9 mouse cellular contexts compared by ENCODE assay signal in the genomic region with DNA sequence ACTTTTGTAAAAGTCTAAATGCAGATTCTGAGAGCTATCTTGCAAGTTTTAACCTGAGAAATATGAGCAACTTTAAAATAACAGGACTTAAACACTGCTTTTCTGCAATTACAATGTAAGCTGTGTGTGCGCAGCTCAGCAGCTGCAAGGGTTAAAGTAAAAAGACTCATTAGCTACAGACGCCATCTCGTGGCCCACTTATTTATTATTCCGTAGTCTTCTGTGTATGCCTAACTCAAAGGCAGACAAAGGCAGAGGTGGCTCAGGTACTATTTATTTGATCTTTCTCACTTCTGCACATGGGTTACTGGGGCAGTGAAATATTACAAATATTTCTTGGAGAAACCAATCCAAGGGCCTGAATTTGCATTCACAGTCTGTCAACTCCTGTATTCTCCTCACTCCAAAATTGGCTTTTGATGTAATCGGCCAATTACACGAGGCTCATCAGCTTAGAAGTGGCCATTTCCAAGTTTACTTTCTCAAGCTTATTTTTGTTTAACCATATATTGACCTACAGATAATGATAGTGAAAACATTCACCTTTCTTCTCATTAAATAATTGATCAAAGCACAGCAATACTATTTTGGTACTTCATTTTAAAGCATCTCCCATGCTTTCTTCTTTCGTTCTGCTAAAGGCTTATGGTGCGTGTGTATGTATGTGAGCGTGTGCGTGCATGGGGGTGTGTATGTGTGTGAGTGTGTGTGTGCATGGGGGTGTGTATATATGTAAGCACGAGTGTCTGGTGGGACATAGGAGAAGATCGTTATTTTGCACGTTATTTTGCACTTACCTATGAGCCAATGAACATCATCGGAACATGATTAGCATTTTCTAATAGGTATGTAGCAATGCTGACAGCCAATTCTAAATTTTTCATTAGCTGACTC.
DNase-seq lines count a peak whose midpoint lies in the region; ATAC-seq and TF ChIP-seq lines count a peak whose summit lies in the region.
"Had no signal": no experiment of that assay in that cellular context is flagged by ENCODE, and none has a peak within 500 bp of the region (broad histone marks: within the 10 kb centered on the region; RNA-seq: fewer than 3 reads in every experiment).

No protein-coding gene starts in this region.

- TF ChIP-seq CTCF in heart, adult 2 months (IDR thresholded peaks at IDR 0.05), result peak; percentile 59
- peak; percentile 64 for TF ChIP-seq CTCF in intestine, postnatal 0 days (IDR thresholded peaks at IDR 0.05; ENCODE audit: low read depth)

- H3K27me3 ChIP-seq in heart, adult 2 months (ENCODE audit: control insufficient read depth, insufficient read depth, low read length), result no peaks in the 10 kb centered on the region
- no peaks in the 10 kb centered on the region for H3K27me3 ChIP-seq in embryonic facial prominence, embryonic 10.5 days (replicated peaks; ENCODE audit: low read depth, poor library complexity, severe bottlenecking)
- no peaks in the 10 kb centered on the region for H3K27me3 ChIP-seq in intestine, postnatal 0 days (replicated peaks; ENCODE audit: control insufficient read depth, insufficient read depth, low read length)
- H3K27me3 ChIP-seq in limb, embryonic 10.5 days (ENCODE audit: low read depth, poor library complexity, severe bottlenecking), result no peaks in the 10 kb centered on the region
- H3K27me3 ChIP-seq: liver, embryonic 15.5 days had no signal

- ATAC-seq in intestine, postnatal 0 days, result no peak

- DNase-seq in heart, adult 2 months, result no peak
- no peak for DNase-seq in heart, postnatal 25 days (ENCODE audit: low spot score)
- peak; percentile 43 for DNase-seq in embryonic facial prominence, embryonic 10.5 days (ENCODE audit: low spot score)
- peak; percentile 35 for DNase-seq in limb, embryonic 10.5 days (ENCODE audit: low spot score)
- DNase-seq in right cerebral cortex, postnatal 10 days (ENCODE audit: low spot score in 2 of 2), result peak; percentile 73 to 78
- DNase-seq in heart, adult 8-10 months (ENCODE audit: low spot score), result no peak
- no peak for DNase-seq in gastrocnemius, postnatal 25 days

- no peak for TF ChIP-seq POLR2A in heart, adult 2 months (IDR thresholded peaks at IDR 0.05; ENCODE audit: insufficient read depth, low read depth, low read length)

- H3K36me3 ChIP-seq in heart, adult 2 months (ENCODE audit: control insufficient read depth, insufficient read depth, low read length), result no peaks in the 10 kb centered on the region
- no peaks in the 10 kb centered on the region for H3K36me3 ChIP-seq in embryonic facial prominence, embryonic 10.5 days (replicated peaks)
- H3K36me3 ChIP-seq in intestine, postnatal 0 days (ENCODE audit: control insufficient read depth, insufficient read depth), result no peaks in the 10 kb centered on the region; the same call in 1 of the 2 replicates
- H3K36me3 ChIP-seq in limb, embryonic 10.5 days, result no peaks in the 10 kb centered on the region
- H3K36me3 ChIP-seq: liver, embryonic 15.5 days had no signal

- no peak overlapping the region for H3K9ac ChIP-seq in heart, adult 2 months (ENCODE audit: low read depth, low read length)
- no peak overlapping the region for H3K9ac ChIP-seq in intestine, postnatal 0 days (ENCODE audit: low read depth, low read length)
- H3K9ac ChIP-seq: liver, embryonic 15.5 days had no signal

- no peak overlapping the region for H3K4me2 ChIP-seq in intestine, postnatal 0 days (replicated peaks; ENCODE audit: low read depth)
- H3K4me2 ChIP-seq: liver, embryonic 15.5 days had no signal

- WGBS in heart, adult 2 months, result 75% methylated on average over 14 of the region's 14 CpGs
- 69% methylated on average over 14 of the region's 14 CpGs for WGBS in embryonic facial prominence, embryonic 10.5 days
- WGBS in intestine, postnatal 0 days, result 72% methylated on average over 14 of the region's 14 CpGs
- 76% methylated on average over 14 of the region's 14 CpGs for WGBS in limb, embryonic 10.5 days

- intact Hi-C loops in heart, adult 2 months (cut with DNase I), result loop anchor here (10.0 kb wide), 1 partner anchor 664 kb away; no protein-coding TSS in a partner anchor
- intact Hi-C loops in heart, postnatal 25 days (cut with DNase I), result loop anchor here (5.0 kb wide), 2 partner anchors 667 to 882 kb away; no protein-coding TSS in a partner anchor

- no peaks in the 10 kb centered on the region for H3K9me3 ChIP-seq in embryonic facial prominence, embryonic 10.5 days
- no peaks in the 10 kb centered on the region for H3K9me3 ChIP-seq in intestine, postnatal 0 days (ENCODE audit: control insufficient read depth)
- no peaks in the 10 kb centered on the region for H3K9me3 ChIP-seq in limb, embryonic 10.5 days (replicated peaks)
- H3K9me3 ChIP-seq: liver, embryonic 15.5 days had no signal

- no peaks in the 10 kb centered on the region; the same call in 1 of the 2 replicates for H3K79me2 ChIP-seq in heart, adult 2 months (replicated peaks; ENCODE audit: control insufficient read depth, insufficient read depth, low read length)

- H3K27ac ChIP-seq in heart, adult 2 months, result no peak overlapping the region
- H3K27ac ChIP-seq in embryonic facial prominence, embryonic 10.5 days (replicated peaks), result no peak overlapping the region
- no peak overlapping the region for H3K27ac ChIP-seq in intestine, postnatal 0 days (ENCODE audit: low read depth, low read length)
- no peak overlapping the region for H3K27ac ChIP-seq in limb, embryonic 10.5 days
- H3K27ac ChIP-seq: liver, embryonic 15.5 days had no signal

- H3K4me1 ChIP-seq in heart, adult 2 months (ENCODE audit: control insufficient read depth, insufficient read depth, low read length), result no peaks in the 10 kb centered on the region
- peaks cover 5% of the 10 kb centered on the region; the same call in 1 of the 2 replicates for H3K4me1 ChIP-seq in embryonic facial prominence, embryonic 10.5 days
- no peaks in the 10 kb centered on the region for H3K4me1 ChIP-seq in intestine, postnatal 0 days (replicated peaks; ENCODE audit: control insufficient read depth, insufficient read depth, low read length)
- H3K4me1 ChIP-seq in limb, embryonic 10.5 days, result peaks cover 15% of the 10 kb centered on the region
- H3K4me1 ChIP-seq: liver, embryonic 15.5 days had no signal

- H3K4me3 ChIP-seq in heart, adult 2 months, result no peak overlapping the region
- no peak overlapping the region for H3K4me3 ChIP-seq in embryonic facial prominence, embryonic 10.5 days
- H3K4me3 ChIP-seq in intestine, postnatal 0 days (ENCODE audit: low read depth, low read length), result no peak overlapping the region
- no peak overlapping the region for H3K4me3 ChIP-seq in limb, embryonic 10.5 days
- H3K4me3 ChIP-seq: liver, embryonic 15.5 days had no signal

- TF ChIP-seq EP300 in heart, adult 2 months (IDR thresholded peaks at IDR 0.05; ENCODE audit: insufficient read depth, low read depth, low read length), result no peak

Comparison
In these comparisons a context has a peak if more than half of its experiments do, and no peak if none do; other contexts are left out.
1. DNase-seq: peak in embryonic facial prominence, embryonic 10.5 days (single experiment), limb, embryonic 10.5 days (single experiment) and right cerebral cortex, postnatal 10 days (2 of 2); none in heart, adult 2 months (0 of 2), heart, postnatal 25 days (single experiment), heart, adult 8-10 months (single experiment) and gastrocnemius, postnatal 25 days (single experiment).